Mouse (Mus musculus) midbrain, embryonic 14.5 days (tissue): ENCODE data around the gene Serpinb6e. TPM values are rescaled to one million over a fixed set of nuclear protein-coding genes. Genes with fewer than 3 reads are reported as not detected.

ENCODE experiments used
- ATAC-seq: fragments of 200-750 bp; cut with Nextera tagmentation; 2 replicates; pipeline ENCODE4 v1.8.0; 2017; ENCODE audit warnings: moderate number of reproducible peaks, moderate library complexity; ENCODE audit not compliant: low FRiP score, low TSS enrichment
- DNase-seq: peaks from one replicate; pipeline ENCODE4 v3.0.0-alpha.2; 2015
- H3K27ac ChIP-seq: fragments of 300-500 bp; sonication (generic); replicated peaks from 2 replicates; pipeline ENCODE4 v1.5.1; 2014; ENCODE audit warnings: mild to moderate bottlenecking, low read depth, low read length, moderate library complexity
- H3K27me3 ChIP-seq: fragments of 300-500 bp; sonication (generic); 2 replicates; pipeline ENCODE4 v1.6.1; 2014; ENCODE audit warnings: low read length, control low read depth, mixed read lengths; ENCODE audit not compliant: control insufficient read depth, insufficient read depth
- H3K36me3 ChIP-seq: fragments of 300-500 bp; sonication (generic); 2 replicates; pipeline ENCODE4 v1.6.1; 2014; ENCODE audit warnings: low read length, control low read depth; ENCODE audit not compliant: control insufficient read depth, insufficient read depth
- H3K4me1 ChIP-seq: fragments of 300-500 bp; sonication (generic); 2 replicates; pipeline ENCODE4 v1.6.1; 2014; ENCODE audit warnings: mild to moderate bottlenecking, antibody characterized with exemption, low read length, control low read depth; ENCODE audit not compliant: control insufficient read depth, insufficient read depth
- H3K4me2 ChIP-seq: fragments of 300-500 bp; sonication (generic); 2 replicates; pipeline ENCODE4 v1.6.1; 2014; ENCODE audit warnings: mild to moderate bottlenecking, low read length, moderate library complexity
- H3K4me3 ChIP-seq: fragments of 300-500 bp; sonication (generic); replicated peaks from 2 replicates; pipeline ENCODE4 v1.5.1; 2014; ENCODE audit warnings: low read depth, low read length
- H3K9ac ChIP-seq: fragments of 300-500 bp; sonication (generic); replicated peaks from 2 replicates; pipeline ENCODE4 v1.6.1; 2014; ENCODE audit warnings: mild to moderate bottlenecking, low read length, moderate library complexity
- H3K9me3 ChIP-seq: fragments of 300-500 bp; sonication (generic); 2 replicates; pipeline ENCODE4 v1.6.1; 2016; ENCODE audit warnings: low read length, control low read depth, mixed read lengths; ENCODE audit not compliant: control insufficient read depth
- WGBS: fragments of 180-500 bp; shearing (Covaris S2); extraction: QIAGEN DNeasy Blood & Tissue Kit; methylation state at CpG from one replicate; pipeline ENCODE4 v1.1.7; 2014; 5-methylcytosine and 5-hydroxymethylcytosine counted together
- polyA plus RNA-seq: library from polyadenylated mRNA; unstranded; fragments of >200 nt; fragmentation: Nextera tagmentation; extraction: Ambion mirVana; gene quantifications from 2 replicates; pipeline ENCODE4 v1.2.1, GENCODE M21; 2014

The Serpinb6e gene
- polyA plus RNA-seq, result not detected in 2 replicates

- no peaks in the 10 kb centered on the region for H3K4me1 ChIP-seq
Measured at GRCm38 (mm10) chr13:33843308-33843707, at the start of gene Serpinb6e. Gene Serpinb6e, minus strand, starts transcription at chr13:33843408.

GRCm38 (mm10) chr13:33830751-33831150, 12.5 kb downstream of the Serpinb6e start:
- Histone ChIP-seq H3K9ac (no peak overlapping the region), H3K27me3 (no peaks in the 10 kb centered on the region), H3K4me2 (no peak overlapping the region), H3K36me3 (no peaks in the 10 kb centered on the region), H3K4me3 (no peak overlapping the region), H3K9me3 (no peaks in the 10 kb centered on the region), H3K27ac (no peak overlapping the region), H3K4me1 (no peaks in the 10 kb centered on the region)
- no peak for DNase-seq
- no peak for ATAC-seq
- WGBS, result 83% methylated on average over 2 of the region's 2 CpGs

More at GRCm38 (mm10) chr13:33843308-33843707, at the start of gene Serpinb6e:
- no peak for DNase-seq
- Histone ChIP-seq H3K36me3 (no peaks in the 10 kb centered on the region), H3K4me3 (no peak within 1 kb of the TSS), H3K9me3 (no peaks in the 10 kb centered on the region), H3K27ac (no peak within 1 kb of the TSS), H3K9ac (no peak within 1 kb of the TSS), H3K27me3 (no peaks in the 10 kb centered on the region), H3K4me2 (no peak within 1 kb of the TSS)
- 63% methylated on average over 1 of the region's 1 CpGs for WGBS
- ATAC-seq, result no peak

- H3K36me3 ChIP-seq, result no peaks in the 10 kb centered on the region
- H3K27ac ChIP-seq, result no peak overlapping the region
- ATAC-seq, result no peak; the same call in 1 of the 2 replicates
- no peak for DNase-seq
- no peaks in the 10 kb centered on the region for H3K27me3 ChIP-seq
- H3K9me3 ChIP-seq, result no peaks in the 10 kb centered on the region; the same call in 1 of the 2 replicates
- H3K9ac ChIP-seq, result no peak overlapping the region
- H3K4me3 ChIP-seq, result no peak overlapping the region
- no peaks in the 10 kb centered on the region for H3K4me1 ChIP-seq
- H3K4me2 ChIP-seq, result no peak overlapping the region
Measured at GRCm38 (mm10) chr13:33823421-33823820, 19.8 kb downstream of the Serpinb6e start.

GRCm38 (mm10) chr13:33821490-33822143, 21.6 kb downstream of the Serpinb6e start:
- Histone ChIP-seq H3K4me1 (no peaks in the 10 kb centered on the region), H3K36me3 (no peaks in the 10 kb centered on the region), H3K27ac (no peak overlapping the region), H3K9ac (no peak overlapping the region), H3K9me3 (no peaks in the 10 kb centered on the region; the same call in 1 of the 2 replicates), H3K4me2 (no peak overlapping the region), H3K27me3 (no peaks in the 10 kb centered on the region), H3K4me3 (no peak overlapping the region)
- DNase-seq (peak; percentile 0), ATAC-seq (no peak)
- 82% methylated on average over 5 of the region's 5 CpGs for WGBS

Other genes starting within 250 kb of the Serpinb6e start
- not detected in 2 replicates for gene Serpinb6d, start 182.0 kb downstream of the Serpinb6e start, polyA plus RNA-seq
- 0.16 TPM in 1 of 2 replicates, not detected in the other for gene Serpinb6c, start 62.3 kb upstream of the Serpinb6e start, polyA plus RNA-seq
- 4.7 and 9.4 TPM in 2 replicates for gene Nqo2, start 121.3 kb upstream of the Serpinb6e start, polyA plus RNA-seq
- 4.2 and 4.7 TPM in 2 replicates for gene Ripk1, start 159.0 kb upstream of the Serpinb6e start, polyA plus RNA-seq
- 31.0 and 40.0 TPM in 2 replicates for gene Serpinb6a, start 159.4 kb upstream of the Serpinb6e start, polyA plus RNA-seq
- 28.7 and 36.8 TPM in 2 replicates for gene Bphl, start 194.2 kb upstream of the Serpinb6e start, polyA plus RNA-seq
- gene Tubb2a, start 234.6 kb upstream of the Serpinb6e start, polyA plus RNA-seq, result 2,201 and 2,712 TPM in 2 replicates